Mouse (Mus musculus) ZHBTc4 (cell line): Measurements from ENCODE around the gene Hras.
A peak's percentile ranks its signal among the peaks of the same experiment; 100 is the strongest.

Experiments
- DNase-seq: peaks from one replicate; pipeline ENCODE4 v3.0.0-alpha.2; 2011; ENCODE audit warnings: low read depth, low spot score

Hras gene

DNA sequence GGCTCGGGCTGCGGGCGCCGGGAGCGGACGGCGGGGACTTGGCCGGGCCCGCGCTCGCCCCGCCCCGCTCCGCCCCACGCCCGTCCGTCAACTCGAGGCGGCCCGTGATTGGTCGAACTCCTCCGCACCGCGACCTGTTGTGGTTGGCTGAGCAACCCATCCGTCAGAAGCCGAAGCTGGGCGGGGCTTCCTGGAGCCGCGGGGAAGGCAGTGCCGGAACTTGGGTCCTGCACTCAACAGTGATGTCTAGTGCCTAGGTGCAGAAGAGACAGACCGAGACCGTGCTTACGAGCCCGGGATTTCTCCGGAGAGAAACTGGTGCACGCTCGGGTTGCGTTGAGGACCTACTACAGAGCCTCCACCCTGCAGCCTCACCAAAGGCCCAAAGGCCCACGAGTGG lies at the start of gene Hras, which contains the start of gene Lrrc56:
Gene Hras (minus strand): TSS at position 58 of the 400 bp plus-strand sequence.
Gene Lrrc56 (plus strand): TSS at position 210 of the 400 bp plus-strand sequence.
- peak; percentile 99 for DNase-seq

DNA sequence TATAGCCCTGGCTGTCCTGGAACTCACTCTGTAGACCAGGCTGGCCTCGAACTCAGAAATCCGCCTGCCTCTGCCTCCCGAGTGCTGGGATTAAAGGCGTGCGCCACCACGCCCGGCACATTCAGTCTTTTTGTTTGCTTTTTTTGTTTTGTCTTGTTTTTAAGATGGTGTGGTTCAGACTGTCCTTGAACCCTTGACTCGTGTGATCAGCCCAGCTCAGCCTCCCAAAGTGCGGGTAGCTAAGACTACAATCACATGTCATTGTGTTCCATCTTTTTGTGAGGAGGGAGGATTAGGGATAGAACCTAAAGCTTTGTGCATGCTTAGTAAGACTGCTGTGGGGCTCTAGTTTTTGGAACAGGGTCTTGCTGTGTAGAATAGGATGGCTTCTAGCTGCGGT lies 37.7 kb upstream of the Hras start:
- DNase-seq = peak; percentile 70

DNA sequence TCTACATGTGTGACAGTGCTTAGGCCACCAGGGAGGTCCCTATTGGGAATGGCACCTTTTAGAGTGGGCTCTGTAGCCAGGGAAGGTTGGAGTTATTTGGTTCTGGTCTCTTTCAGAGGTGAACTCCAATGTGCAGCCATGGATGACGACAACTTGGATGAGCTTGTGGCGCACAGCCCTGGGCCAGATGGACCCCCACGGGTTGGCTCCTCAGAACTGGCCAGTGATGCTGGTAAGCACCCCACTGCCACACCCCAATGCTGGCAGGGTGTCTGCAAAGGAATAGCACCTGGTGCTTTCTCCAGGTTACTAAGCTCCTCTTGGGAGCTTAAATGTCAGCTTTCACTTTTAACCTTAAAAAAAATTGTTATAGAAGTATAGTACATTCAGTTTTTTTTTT lies 37.3 kb upstream of the Hras start:
- DNase-seq = no peak

DNA sequence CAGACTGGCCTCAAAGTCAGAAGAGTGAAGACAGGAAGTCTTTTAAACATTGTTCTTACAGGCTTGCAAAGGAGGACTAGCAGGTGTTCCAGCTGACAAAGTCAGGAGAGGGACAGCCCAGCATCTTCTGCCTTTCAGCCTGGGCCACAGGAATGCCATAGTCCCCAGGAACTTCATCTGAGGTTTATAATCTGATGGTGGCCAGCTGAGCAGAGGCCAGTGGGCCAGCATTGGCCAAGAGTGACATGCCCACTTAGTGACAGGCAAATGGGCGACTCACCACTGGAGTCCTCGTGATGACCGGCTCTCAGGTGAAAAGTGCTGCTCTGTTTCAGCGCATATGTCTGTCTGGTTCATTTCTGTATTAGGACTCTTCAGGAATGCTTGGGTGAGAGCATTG lies 36.8 kb upstream of the Hras start:
- DNase-seq = no peak

DNA sequence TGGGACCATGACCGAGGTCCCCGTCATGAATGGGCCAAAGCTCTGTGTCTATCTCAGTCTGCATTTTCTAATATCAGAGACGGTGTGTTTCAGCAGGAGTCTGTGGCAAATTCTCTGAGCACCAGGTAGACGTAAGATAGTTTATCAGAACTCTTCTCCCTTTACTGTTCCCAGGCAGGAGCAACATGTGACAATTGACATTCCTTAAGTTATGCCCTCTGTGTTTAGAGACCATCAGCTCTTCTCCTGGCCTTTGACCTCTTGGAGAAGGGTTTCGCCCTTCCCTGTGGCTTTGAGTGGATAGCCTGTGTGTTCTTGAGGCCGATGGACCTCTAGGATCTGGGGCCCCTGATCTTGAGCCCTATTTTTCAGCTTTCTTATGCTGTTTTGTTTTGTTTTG lies 35.9 kb upstream of the Hras start:
- DNase-seq = no peak

DNA sequence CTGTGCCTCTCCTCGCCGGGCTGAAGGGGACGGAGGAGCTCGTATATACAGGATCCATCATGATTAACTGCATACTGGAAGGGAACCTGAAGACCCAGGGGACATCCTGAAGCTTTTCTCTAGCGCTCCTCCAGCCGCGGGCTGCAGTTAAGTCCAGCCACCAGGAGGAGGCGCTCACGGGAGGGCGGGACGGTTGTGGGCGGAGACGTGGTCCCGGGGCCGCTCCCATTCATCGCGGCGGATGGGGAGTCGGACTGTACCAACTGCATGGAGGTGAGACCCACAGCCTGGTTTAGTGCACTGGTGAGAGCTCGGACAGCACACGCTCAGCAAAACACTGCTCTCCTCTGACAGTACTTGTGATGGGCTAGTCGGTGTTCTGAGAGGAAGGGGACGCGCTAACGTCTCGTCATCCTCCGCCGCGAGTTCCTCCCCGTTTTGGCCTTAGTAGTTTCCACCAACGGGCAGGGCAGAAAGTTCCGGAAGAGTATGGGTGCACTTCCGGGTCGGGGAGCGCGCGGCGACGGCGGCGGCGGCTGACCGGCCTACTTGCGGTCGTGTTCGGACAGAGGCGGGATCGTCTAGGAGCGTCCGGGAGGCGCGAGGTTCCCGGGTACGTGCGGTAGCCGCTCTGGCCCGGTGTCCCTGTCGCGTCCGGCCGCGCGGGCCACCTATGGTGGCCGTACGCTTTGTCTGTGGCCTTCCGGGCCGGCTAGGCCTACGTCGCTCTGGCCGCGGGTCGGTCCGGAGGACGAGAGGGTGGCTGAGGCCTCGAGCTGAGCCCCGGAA lies 34.7 kb upstream of the Hras start, which contains the start of gene Phrf1:
Gene Phrf1 (plus strand): TSS at position 506 of the 789 bp plus-strand sequence.
- DNase-seq = peak; percentile 94

DNA sequence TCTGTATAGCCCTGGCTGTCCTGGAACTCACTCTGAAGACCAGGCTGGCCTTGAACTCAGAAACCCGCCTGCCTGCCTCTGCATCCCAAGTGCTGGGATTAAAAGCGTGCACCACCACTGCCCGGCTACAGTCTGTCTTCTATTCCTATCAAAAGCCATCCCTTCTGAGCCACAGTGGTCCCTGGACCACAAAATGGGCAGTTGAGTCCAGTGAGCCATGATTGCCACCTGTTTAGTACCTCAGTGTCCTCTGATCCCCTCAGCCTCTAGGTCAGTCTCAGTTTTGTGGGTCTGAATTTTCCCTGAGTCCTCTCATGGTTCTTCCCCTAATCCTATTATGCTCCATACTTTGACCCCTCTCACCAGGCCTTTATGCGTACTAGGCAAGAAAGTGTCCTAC lies 34.0 kb upstream of the Hras start:
- no peak for DNase-seq

DNA sequence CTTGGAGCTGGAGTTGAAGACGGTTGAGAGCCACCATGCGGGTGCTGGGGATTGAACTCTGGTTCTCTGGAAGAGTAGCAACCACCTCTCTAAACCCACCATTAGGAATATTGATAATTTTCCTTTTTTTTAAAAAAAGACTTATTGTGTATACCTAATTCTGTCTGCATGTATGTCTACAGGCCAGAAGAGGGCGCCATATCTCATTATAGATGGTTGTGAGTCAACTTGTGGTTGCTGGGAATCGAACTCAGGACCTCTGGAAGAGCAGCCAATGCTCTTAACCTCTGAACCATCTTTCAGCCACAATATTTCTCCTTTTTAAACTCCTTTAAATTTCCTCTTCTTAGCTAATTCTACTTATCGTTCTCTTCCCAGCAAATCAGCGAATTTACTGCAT lies 32.7 kb upstream of the Hras start:
- peak; percentile 48 for DNase-seq

DNA sequence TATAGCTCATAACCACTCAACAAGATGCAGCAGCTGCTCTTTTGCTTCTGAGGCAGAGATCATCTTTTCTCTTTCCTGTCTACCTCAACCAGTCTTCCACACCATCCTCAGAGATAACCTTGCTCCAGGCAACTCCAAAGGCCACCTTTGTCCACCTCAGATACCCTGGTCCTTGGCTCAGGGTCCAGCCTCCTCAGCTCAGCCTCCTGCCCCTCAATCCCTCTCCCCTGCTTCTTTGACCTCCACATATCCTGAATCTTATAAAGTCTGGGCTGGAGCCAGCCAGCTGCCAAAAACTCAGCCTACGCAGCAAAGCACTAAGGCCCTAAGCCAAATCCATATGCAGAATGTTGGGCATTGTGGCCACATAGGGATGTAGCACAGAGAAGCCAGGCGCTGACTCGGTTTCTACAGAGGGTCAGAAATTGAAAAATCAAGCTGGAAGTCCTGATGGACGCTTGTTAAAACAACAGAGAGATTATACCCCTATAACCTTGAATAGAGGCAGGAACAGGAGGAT lies 29.0 kb upstream of the Hras start:
- no peak for DNase-seq

DNA sequence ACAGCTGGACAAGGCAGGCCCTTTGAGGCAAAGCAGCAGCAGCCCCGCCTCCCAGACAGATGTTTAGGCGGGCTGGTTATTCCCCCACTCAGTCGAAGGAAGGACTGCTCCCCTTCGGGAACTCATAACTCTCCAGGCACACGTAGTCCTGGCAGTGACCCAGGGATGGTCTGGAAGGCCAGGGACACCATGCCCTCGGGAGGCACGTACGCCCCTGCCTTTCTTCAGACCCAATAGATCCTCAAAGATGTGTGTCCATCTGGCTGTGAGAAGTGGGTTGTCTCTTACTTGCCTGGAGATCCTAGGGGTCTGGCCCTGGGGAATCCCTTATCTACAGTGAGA lies 28.3 kb upstream of the Hras start:
- no peak for DNase-seq

DNA sequence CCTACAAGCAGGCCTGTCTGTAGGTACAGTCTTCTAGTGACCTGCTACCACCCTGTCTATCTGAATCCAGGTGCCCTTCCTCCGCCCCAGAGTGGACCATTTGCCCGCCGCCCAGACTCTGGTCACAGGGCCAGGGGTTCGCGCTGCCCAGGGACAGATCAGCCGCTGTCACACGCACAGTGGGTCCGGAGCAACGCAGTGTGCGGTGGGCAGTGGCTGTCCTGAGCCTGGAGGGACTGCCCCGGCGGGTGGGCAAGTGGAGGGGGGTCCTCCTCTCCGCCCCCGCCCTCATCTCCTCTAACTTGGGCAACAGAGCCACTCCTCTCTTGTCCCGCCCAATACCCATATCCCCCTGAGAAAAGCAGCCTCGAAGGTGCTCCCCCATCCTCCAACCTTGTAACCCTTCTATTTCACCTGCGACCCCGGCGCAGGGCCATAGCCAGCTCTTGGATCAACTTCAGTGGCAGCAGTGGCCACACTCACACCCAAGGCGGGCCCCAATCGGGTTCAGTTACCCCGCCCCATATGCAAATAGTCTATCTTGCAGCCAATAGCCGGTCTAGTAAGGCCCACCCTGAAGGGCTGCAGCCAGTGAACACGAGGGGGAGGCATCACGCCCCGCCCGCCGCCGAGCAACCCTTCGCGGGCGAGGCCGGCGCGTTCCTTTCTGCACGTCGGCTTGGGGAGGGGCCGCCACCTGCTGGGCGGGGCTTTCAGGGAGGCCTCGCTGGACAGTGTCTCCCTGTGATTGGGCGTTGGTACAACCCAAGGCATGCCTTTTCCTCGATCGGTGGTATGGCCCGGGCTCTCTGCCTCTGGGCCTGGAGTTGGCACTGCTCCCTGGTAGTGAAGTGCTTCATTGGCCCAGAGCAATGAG lies 27.7 kb upstream of the Hras start:
- peak; percentile 99 for DNase-seq

DNA sequence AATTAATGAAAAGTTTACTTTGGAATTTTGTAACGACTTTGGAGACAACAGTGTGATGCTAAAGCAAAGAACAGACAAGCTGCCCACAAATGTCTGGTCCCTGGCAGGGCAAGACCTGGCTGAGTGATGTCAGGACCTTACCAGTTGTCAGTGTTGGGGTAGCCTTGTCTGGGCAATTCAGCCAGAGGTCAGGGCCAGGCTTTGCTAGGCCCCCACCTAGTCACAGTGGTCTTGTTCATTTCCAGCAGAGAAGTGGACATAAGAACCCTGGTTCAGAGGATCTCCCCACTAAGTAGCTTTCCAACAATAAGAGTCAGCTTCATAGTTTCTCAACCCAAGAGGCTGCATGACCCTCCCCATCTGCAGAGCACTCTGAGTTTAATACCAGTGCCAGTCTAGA lies 26.6 kb upstream of the Hras start:
- DNase-seq = no peak

DNA sequence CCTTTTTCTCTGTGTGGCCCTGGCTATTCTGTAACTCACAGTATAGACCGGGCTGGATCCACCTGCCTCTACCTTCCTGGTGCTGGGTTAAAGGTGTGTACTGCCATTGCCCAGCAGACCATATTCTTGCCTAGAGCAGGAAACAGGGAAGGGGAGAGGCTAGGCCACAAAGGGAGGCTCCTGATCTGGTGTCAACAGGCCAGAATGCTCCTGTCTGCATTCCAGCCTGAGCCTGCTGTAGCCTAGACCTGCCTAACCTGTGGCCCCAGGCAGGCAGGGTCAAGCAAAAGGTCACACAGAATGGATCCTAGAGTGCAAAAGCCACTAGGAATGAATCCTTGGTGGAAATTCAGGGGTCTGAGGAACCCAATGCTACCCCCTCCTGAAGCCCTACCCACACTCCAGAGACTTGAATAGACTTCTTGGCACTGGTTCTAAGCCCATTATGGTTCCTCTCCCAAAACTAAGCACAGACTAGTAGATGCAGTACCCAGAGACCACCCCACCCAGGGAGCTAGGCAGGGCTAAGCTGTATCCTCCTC lies 25.8 kb upstream of the Hras start:
- DNase-seq = peak; percentile 62

DNA sequence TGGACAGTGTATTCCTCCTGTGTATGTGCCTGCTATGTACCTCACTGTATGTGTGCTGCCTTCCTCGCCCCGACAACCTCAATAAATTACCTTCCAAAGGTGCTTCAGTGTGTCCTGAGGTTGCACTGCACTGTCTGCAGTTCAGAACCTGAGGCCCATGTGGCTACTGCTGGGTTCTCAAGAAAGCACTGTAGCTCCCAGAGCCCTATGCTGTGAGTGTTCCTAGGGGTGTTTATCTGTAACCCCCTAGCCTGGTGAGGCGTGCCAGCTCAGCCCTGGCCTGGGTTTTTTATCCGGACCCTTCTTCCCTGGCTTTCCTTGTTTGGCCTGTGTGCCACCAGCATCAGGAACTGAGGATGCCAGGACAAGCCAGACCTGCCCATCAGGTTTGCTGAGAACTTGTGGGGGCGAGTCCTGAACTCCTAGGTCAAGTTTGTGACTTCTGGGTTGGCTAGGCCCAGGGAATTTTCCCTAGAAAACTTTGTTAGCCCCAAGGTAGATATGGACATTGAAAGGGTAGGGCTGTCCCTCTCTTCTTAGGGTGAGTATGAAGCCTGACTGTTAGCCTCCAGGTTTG lies 24.8 kb upstream of the Hras start:
- no peak for DNase-seq

DNA sequence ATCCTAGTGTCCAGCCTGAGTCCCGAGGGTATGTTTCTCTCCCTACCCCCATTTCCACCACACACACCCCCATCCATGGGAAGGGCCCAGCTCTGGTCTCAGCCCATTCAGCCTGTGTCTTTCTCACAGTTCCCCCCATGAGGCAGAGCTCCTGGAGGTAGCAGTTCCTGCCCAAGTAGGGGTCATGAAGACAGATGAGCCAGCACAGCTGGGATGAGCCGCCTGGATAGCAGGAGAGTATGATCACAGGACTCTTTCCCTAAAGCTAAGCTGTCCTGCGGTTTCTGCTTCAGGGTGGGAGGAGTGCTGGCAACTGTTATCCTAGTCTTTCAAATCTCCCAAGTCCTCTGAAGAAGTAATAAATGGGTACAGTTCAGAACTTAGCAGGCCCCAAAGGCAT lies 24.3 kb upstream of the Hras start:
- no peak for DNase-seq

DNA sequence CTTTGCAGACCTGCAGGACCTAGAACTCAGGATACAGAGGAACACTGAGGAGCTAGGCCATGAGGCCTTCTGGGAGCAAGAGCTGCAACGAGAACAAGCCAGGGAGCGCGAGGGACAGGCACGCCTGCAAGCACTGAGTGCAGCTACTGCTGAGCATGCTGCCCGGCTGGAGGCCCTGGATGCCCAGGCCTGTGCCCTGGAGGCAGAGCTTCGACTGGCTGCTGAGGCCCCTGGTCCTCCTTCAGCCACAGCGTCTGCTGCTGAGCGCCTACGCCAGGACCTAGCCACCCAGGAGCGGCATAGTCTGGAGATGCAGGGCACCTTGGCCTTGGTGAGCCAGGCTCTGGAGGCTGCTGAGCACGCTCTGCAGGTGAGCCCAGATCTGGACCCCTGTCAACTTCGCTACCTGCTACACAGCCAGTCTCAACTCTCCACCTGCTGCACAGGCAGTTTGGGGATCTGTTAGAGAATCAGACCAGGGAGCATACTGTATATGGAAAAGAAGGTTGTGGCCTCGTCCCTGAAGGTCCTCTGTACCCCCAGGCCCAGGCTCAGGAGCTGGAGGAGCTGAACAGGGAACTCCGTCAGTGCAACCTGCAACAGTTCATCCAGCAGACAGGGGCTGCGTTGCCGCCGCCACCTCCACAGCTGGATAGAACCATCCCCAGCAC lies 23.7 kb upstream of the Hras start:
- no peak for DNase-seq

DNA sequence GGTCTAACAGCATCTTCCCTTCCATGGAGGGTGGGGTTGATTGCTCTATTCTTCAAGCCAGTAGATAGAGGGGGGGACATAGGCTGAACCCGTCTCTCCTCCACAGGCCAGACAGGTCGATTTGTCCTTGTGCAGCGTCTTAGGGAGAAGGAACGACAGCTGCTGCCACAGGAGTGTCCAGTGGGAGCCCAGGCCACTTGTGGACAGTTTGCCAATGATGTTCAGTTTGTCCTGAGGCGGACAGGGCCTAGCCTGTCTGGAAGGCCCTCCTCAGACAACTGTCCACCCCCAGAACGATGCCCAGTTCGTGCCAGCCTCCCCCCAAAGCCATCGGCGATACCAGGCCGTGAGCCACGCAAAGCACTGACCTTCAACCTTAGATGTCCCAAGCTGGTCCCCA lies 23.1 kb upstream of the Hras start:
- DNase-seq = no peak

DNA sequence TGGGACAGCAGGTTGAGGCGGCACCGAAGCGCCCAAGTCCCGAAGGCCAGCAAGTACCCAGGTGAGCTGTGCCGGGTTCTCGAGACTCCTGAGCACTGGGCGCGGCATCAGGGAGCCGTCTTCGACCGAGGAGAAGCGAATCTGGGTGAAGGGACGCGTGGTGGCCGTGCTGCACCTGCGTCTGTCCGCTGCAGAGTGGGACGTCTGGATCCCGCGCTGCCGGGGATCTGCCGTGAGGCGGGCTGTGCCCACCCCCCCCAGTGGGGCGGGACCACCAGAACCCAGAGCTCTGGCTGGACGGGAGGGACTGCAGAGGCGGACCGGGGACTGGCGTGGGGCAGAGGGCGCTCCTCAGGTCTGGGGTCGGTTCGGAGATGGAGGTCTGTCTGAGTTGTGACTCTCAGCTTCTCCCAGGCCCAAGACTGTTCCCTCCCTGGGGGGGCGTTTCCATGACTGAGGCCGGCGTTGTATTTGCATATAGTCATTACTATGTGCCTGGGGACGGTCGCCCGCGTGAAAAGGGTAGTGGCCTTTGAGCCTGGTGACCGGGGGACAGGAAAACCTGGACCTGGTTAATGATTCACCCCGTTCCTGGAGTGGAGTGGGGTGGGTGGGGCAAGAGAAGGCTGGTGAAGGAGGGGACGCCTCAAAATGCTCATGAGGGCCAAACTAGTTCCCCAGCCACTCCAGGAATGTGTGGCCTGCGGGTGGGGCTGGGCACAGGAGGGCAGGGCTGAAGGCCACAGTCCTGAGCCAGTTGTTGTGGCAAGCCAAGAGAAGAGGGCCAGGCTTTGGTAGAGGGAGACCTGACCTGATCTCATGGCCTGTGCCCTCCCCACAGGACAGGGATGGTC lies 22.3 kb upstream of the Hras start:
- DNase-seq = peak; percentile 83

DNA sequence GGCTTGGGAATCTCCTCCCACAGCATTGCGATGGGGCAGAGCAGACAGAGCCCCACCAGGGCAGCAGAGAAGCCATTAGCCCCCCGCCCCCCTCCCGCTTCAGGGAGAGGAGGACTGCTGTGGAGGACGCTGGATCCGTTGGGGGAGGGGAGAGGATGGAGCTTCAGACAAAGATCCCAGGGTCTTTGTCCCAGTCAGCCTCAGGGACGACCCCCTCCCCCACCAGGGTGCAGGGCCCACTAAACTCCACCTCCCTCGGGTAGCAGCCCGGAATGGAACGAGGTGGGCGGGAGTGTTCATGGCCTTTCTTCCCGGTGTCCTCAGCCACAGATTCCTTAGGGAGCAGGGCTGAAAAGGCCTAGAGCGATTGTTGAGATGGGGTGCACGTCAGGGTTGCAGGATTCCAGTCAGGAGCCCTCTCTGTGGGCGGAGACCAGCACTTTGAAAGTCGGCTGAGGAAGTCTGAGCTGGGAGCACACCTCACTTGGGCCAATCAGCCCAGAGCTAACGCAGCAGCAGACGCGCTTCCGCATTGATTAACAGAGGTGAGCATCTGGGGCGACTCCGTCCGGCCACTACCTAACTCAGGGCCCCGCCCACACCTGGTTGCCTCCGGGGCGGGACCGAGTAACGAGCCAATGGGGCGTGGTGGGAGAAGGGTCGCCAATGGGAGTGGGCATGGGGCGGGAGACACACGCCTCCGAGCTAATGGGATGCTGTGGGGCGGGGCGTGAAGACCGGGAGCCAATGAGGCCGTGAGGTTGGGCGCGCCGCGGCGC lies 21.5 kb upstream of the Hras start, which contains the start of gene Rassf7:
Gene Rassf7 (plus strand): TSS at position 760 of the 779 bp plus-strand sequence.
- DNase-seq = peak; percentile 100

DNA sequence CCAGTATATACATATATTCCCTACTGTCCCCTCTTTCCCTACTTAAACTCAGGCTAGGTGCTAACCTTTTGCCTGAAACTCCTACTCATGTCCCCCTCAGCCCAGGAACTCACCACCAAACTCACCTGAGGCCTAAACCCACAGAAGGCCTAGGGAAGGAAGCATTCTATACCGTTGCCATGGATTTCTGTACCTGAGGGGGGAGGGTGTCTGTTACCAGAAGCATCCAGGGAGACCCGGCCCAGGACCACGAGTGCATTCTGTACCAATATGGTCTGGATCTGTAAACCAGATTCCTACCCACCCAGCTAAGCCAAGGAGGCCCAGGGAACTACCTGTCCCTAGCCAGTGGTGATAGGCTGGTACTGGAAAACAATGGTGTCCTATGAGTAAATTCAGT lies 20.5 kb upstream of the Hras start:
- no peak for DNase-seq
